Mouse (Mus musculus) embryonic facial prominence, embryonic 10.5 days (tissue): ENCODE results near the gene Cfap44. TPM values are rescaled to one million over a fixed set of nuclear protein-coding genes. Genes with fewer than 3 reads are reported as not detected.
"Not testable (repeated sequence)": the region's sequence is repeated elsewhere in the genome, so short reads cannot be mapped to it uniquely, and the experiment has no call there.

Source experiments
- DNase-seq: peaks from one replicate; pipeline ENCODE4 v3.0.0-alpha.2; 2017; ENCODE audit warnings: low spot score
- H3K27ac ChIP-seq: fragments of 300-500 bp; sonication (generic); replicated peaks from 2 replicates; pipeline ENCODE4 v1.5.1; 2016; ENCODE audit warnings: mild to moderate bottlenecking
- H3K27me3 ChIP-seq: fragments of 300-500 bp; sonication (generic); replicated peaks from 2 replicates; pipeline ENCODE4 v1.6.1; 2016; ENCODE audit warnings: low read depth, mild to moderate bottlenecking; ENCODE audit not compliant: poor library complexity, severe bottlenecking
- H3K36me3 ChIP-seq: fragments of 300-500 bp; sonication (generic); replicated peaks from 2 replicates; pipeline ENCODE4 v1.6.1; 2016; ENCODE audit warnings: mild to moderate bottlenecking, moderate library complexity
- H3K4me1 ChIP-seq: fragments of 300-500 bp; sonication (generic); 2 replicates; pipeline ENCODE4 v1.6.1; 2016
- H3K4me3 ChIP-seq: fragments of 300-500 bp; sonication (generic); 2 replicates; pipeline ENCODE4 v1.5.1; 2016; ENCODE audit warnings: mild to moderate bottlenecking, moderate library complexity
- H3K9me3 ChIP-seq: fragments of 300-500 bp; sonication (generic); 2 replicates; pipeline ENCODE4 v1.6.1; 2016; ENCODE audit warnings: mild to moderate bottlenecking
- WGBS: fragments of 180-500 bp; shearing (Covaris S2); methylation state at CpG from one replicate; pipeline ENCODE4 v1.1.7; 2016; 5-methylcytosine and 5-hydroxymethylcytosine counted together
- polyA plus RNA-seq: library from polyadenylated mRNA; unstranded; fragments of >200 nt; fragmentation: Nextera tagmentation; extraction: Ambion mirVana; gene quantifications from 2 replicates; pipeline ENCODE4 v1.2.1, GENCODE M21; 2016

Gene Cfap44
- polyA plus RNA-seq, 1 experiment from 2014 or later: 0.76 TPM

DNA sequence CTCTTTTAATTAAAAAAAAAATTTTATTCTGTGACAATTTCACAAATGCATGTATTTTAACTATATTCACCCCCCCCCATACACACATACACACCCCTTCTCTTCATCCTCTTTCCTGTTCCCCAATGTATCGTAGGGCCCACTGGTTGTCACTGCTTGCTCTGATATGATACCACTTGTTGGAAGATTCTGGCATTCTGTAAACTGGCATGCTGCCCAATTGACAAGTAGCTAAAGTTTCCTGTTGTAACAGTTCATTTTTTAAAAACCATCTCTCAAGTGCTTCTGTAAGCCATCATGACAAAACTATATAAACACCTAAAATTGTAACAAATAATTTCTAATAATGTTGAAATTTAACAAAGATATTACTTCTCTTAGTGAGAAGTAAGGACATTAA is 10.3 kb upstream of the Cfap44 start:
- Histone ChIP-seq H3K36me3 (peaks cover 43% of the 10 kb centered on the region), H3K27ac (no peak overlapping the region), H3K4me1 (peaks cover 21% of the 10 kb centered on the region), H3K27me3 (no peaks in the 10 kb centered on the region), H3K4me3 (no peak overlapping the region), H3K9me3 (no peaks in the 10 kb centered on the region)
- DNase-seq: no peak
- WGBS: 91% methylated on average over 1 of the region's 1 CpGs

DNA sequence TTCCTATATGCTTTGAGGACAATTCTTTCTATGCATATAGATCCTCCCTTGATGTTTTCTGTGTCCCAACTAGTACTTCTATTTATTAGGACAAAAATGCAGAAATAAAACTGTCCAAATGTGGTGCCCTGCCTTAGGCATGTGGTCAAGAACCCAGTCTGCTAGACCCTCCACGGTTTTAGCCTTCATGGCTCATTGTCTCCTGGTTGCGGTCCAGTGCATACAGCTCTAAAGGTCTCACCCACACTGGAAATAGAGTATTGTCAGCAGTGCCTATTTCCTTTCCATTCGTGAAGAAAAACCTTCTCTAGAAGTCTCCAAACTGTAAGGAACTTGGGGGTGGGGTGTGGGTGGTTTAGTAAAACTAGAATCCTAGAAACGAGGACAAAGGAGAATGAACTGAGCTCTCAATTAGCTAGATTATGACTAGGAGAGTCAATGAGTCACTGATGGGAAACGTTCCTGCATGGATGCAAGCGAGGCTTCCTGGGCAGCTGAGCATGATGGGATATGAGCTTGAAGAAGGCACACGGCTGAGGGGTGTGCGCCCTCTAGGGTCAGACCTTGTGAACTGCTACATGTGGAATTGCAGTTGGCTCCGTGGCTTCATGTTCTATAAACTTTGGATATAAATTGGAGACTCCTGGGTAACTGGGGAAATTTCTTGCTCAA is 2.6 kb upstream of the Cfap44 start:
- H3K9me3 ChIP-seq: no peaks in the 10 kb centered on the region
- no peak overlapping the region for H3K4me3 ChIP-seq
- peak; percentile 63 for DNase-seq
- no peak overlapping the region for H3K27ac ChIP-seq
- H3K27me3 ChIP-seq: no peaks in the 10 kb centered on the region
- 40% methylated on average over 9 of the region's 9 CpGs for WGBS
- H3K36me3 ChIP-seq: peaks cover 34% of the 10 kb centered on the region
- peaks cover 14% of the 10 kb centered on the region for H3K4me1 ChIP-seq

DNA sequence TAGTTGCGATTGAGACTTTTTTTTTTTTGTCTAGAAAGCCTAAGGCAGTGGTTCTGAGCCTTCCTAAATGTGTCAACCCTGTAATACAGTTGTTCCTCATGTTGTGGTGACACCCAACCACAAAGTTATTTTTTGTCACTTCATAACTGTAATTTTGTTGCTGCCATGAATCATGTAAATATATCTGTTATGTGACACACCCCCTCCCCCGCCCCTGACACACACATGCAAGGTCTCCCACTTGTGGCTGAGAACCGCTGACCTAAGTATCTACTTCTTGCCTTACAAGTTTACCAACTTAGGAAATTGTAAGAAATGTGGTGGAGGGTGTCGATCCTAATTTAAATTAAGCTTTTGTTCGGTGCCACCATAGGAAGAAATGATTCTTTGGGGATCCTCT is 10.3 kb downstream of the Cfap44 start:
- 94% methylated on average over 5 of the region's 5 CpGs for WGBS
- DNase-seq: no peak
- Histone ChIP-seq H3K4me1 (no peaks in the 10 kb centered on the region), H3K27me3 (no peaks in the 10 kb centered on the region), H3K4me3 (no peak overlapping the region), H3K9me3 (no peaks in the 10 kb centered on the region), H3K27ac (no peak overlapping the region), H3K36me3 (no peaks in the 10 kb centered on the region)

DNA sequence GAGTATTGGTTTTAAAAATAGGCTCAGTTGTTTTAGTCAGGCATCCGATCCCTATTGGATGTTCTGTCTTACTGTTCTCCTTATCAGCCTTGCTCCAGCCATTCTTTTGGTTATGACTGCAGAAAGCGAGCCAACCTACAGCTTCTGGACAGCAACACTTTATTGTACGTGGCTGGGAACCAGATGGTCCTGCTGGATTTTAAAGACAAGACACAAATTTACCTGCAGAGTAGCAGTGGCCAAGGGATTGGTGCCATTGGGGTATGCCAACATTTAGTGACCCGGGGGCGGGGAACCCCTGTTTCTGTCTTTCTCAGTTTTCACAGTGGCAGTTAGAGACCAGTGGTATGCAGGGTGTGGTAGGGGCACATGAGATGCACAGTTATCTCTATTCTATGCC is 12.6 kb downstream of the Cfap44 start:
- no peaks in the 10 kb centered on the region for H3K27me3 ChIP-seq
- H3K27ac ChIP-seq: no peak overlapping the region
- no peaks in the 10 kb centered on the region for H3K4me1 ChIP-seq
- DNase-seq: no peak
- H3K4me3 ChIP-seq: no peak overlapping the region
- no peaks in the 10 kb centered on the region for H3K36me3 ChIP-seq
- no peaks in the 10 kb centered on the region for H3K9me3 ChIP-seq
- 92% methylated on average over 5 of the region's 5 CpGs for WGBS

DNA sequence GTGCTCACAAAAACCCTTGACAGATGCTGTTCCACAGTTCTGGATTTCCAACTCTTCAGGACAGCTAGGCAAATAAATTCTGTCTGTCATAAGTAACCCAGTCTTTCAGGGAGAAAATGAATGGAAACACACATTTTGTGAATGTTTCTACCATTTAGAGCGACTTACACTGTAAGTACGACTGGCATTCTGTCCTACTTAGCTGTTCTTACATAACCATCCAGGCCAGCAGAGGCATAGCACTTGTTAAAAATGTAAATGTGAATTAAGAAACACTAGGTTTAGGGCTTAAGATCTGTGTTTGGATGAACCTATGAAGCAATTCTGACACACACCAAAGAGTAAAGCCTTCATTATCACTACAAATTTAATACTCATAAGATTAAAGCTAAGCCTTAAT is 13.7 kb downstream of the Cfap44 start:
- WGBS: 91% methylated on average over 2 of the region's 2 CpGs
- Histone ChIP-seq H3K27me3 (no peaks in the 10 kb centered on the region), H3K4me1 (no peaks in the 10 kb centered on the region), H3K4me3 (no peak overlapping the region), H3K9me3 (no peaks in the 10 kb centered on the region), H3K36me3 (no peaks in the 10 kb centered on the region), H3K27ac (no peak overlapping the region)
- DNase-seq: no peak

DNA sequence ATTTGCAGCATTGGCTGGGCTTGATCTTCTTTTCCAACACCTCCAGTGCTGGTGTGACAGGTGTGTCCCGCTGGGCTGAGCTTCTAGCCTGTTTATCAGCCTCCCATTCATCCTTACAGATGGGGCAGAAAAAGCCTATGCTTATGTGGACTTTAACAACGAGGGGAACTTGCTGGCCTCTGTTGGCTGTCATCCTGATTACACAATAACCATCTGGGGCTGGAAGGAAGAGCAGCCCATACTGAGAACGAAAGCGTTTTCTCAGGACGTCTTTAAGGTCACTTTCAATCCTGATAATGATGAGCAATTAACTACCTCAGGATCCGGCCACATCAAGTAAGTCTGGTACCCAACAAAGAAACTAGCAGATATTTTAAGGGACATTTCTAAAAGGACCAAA is 15.6 kb downstream of the Cfap44 start:
- Histone ChIP-seq H3K27me3 (no peaks in the 10 kb centered on the region), H3K36me3 (no peaks in the 10 kb centered on the region), H3K4me3 (no peak overlapping the region), H3K9me3 (no peaks in the 10 kb centered on the region), H3K27ac (no peak overlapping the region), H3K4me1 (no peaks in the 10 kb centered on the region)
- no peak for DNase-seq
- WGBS: 64% methylated on average over 6 of the region's 6 CpGs

DNA sequence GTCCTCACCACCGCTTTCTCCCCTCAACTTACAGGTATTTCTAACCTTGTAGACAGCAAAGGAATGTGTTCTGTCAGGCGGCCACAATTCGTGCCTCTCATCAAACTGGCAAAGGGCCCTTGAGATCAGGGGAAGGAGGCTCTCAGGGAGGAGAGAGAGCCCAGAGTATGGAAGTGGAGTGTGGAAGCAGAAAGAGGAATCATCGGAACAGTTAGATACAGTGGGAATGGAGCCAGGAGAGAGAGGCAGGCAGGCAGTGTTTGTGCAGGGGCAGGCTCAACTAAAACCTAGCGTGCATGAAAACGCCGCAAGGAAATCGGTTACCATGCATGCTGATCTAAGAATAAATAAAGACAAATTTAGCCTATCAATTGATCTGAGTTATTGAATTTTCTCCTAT is 23.0 kb downstream of the Cfap44 start:
- H3K4me1 ChIP-seq: no peaks in the 10 kb centered on the region
- no peaks in the 10 kb centered on the region for H3K36me3 ChIP-seq
- no peaks in the 10 kb centered on the region for H3K27me3 ChIP-seq
- H3K4me3 ChIP-seq: no peak overlapping the region
- H3K27ac ChIP-seq: no peak overlapping the region
- WGBS: 81% methylated on average over 8 of the region's 8 CpGs
- DNase-seq: no peak
- no peaks in the 10 kb centered on the region for H3K9me3 ChIP-seq

DNA sequence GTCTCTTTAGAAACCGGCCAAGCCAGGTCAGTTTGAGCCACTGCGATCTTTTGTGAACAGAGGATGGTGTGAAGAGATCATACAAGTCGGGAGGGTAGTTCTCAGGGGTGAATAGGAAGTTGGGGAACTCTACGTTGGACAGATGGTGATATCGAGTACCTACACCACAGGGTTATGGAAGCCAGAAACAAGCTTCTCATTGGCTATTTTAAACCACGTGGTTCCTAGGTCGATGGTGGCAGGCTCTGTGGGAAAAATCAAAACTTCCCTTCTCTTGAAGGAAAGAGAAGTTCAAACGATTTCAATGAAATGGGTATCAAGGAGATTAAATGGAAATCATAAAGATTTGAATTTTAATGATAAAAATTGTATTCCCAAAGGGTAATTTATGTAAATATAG is 27.1 kb downstream of the Cfap44 start:
- no peak overlapping the region for H3K4me3 ChIP-seq
- DNase-seq: no peak
- no peaks in the 10 kb centered on the region for H3K4me1 ChIP-seq
- H3K27me3 ChIP-seq: no peaks in the 10 kb centered on the region
- no peaks in the 10 kb centered on the region for H3K9me3 ChIP-seq
- 86% methylated on average over 8 of the region's 8 CpGs for WGBS
- H3K27ac ChIP-seq: no peak overlapping the region
- no peaks in the 10 kb centered on the region for H3K36me3 ChIP-seq

DNA sequence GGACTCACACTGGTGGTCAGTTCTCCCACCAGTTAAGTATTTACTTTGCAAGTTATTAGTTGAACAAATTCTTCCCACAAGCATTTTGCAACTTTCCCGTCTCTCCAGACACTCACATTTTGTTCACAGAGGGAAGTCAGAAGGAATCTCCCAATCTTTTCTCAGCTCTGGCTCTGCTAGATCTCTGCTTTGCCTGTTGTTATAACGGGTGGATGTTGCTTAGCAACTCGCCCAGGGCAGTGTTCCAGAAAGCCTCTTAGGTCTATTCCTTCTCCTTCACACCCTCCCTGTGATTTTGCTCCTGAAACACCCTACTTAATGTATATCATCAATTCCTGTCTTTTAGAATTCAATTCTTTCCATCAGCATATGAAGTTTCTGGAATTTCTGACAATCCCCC is 28.9 kb downstream of the Cfap44 start:
- 69% methylated on average over 3 of the region's 3 CpGs for WGBS
- Histone ChIP-seq H3K27ac (no peak overlapping the region), H3K4me3 (no peak overlapping the region), H3K4me1 (no peaks in the 10 kb centered on the region), H3K36me3 (no peaks in the 10 kb centered on the region), H3K27me3 (no peaks in the 10 kb centered on the region), H3K9me3 (no peaks in the 10 kb centered on the region)
- no peak for DNase-seq

DNA sequence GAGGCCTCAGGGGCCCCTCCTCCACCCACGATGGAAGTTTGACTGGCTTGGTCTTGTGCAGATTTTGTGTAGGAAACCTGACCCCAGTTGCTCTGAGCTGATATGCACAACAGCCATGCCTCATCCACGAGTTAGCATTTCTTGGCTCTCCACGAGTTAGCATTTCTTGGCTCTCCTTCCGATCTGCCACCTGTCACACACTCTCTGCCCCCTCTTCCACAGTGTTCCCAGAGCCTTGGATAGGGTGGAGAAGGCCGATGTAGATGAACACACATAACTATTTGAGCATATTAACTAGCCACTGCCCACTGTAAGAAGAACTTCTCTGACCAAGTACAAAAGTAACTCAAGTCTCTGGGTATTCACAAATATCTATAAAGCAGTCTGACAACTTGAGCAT is 33.9 kb downstream of the Cfap44 start:
- no peak overlapping the region for H3K4me3 ChIP-seq
- no peaks in the 10 kb centered on the region for H3K4me1 ChIP-seq
- no peaks in the 10 kb centered on the region for H3K36me3 ChIP-seq
- DNase-seq: no peak
- no peaks in the 10 kb centered on the region for H3K27me3 ChIP-seq
- 79% methylated on average over 5 of the region's 5 CpGs for WGBS
- H3K27ac ChIP-seq: no peak overlapping the region
- no peaks in the 10 kb centered on the region for H3K9me3 ChIP-seq

DNA sequence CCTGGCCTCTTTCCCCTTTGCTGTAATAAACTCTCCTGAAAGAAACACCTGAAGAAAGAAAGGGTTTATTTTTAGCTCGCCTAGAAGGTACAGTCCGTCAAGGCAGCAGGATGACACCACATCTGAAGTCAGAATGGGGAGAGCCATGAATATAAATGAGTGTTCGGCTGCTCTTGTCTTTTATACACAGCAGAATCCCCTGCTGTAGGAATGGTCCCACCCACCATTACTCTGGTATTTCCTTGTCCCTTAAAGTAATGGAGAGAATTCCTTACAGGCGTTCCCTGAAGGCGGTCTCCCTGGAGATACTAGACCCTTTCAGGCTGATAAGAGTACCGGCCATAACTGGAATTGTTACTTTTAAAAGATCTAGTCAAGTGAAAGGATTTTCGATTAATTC is 35.4 kb downstream of the Cfap44 start:
- Histone ChIP-seq H3K4me3 (no peak overlapping the region), H3K36me3 (no peaks in the 10 kb centered on the region), H3K27me3 (no peaks in the 10 kb centered on the region), H3K9me3 (no peaks in the 10 kb centered on the region), H3K4me1 (no peaks in the 10 kb centered on the region), H3K27ac (no peak overlapping the region)
- no peak for DNase-seq
- 69% methylated on average over 7 of the region's 7 CpGs for WGBS

DNA sequence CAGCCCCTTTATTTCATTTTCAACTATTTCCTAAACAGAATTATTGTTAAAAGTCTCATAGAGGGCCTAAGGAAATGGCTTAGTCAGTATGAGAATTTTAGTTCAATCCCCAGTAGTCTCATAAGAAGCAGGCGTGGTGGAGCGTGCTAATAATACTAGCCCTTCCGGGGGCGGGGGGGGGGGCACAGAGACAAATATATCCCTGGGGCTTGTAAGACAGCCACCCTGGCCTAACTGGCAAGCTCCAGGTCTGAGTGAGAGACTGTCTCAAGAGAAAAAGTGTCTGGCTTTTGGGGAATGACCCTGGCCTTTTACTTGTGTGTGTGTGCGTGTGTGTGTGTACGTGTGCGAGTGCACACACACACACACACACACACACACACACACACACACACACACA is 40.3 kb downstream of the Cfap44 start:
- 91% methylated on average over 7 of the region's 7 CpGs for WGBS
- Histone ChIP-seq H3K4me3 (no peak overlapping the region), H3K9me3 (no peaks in the 10 kb centered on the region), H3K36me3 (no peaks in the 10 kb centered on the region), H3K4me1 (no peaks in the 10 kb centered on the region), H3K27me3 (no peaks in the 10 kb centered on the region), H3K27ac (no peak overlapping the region)
- no peak for DNase-seq

DNA sequence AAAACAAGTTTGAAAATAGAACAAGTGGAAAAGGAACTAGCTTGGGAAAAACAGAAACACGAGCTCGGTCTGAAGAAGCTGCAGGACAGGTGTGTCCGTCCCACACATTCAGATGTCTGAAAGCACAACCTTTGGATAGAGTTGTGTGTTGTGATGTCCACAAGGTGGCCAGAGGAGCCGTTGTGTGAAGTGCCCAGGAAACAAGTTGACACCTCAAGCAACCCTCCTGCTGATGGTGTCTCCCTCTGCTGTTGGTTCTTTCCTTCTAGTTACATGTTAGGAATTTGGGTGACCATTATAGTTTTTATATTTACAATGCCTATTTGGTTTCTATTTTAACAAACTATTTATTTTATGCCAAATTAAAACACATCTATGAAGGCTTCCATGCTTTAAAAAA is 40.9 kb downstream of the Cfap44 start:
- 76% methylated on average over 4 of the region's 4 CpGs for WGBS
- no peak overlapping the region for H3K27ac ChIP-seq
- H3K9me3 ChIP-seq: no peaks in the 10 kb centered on the region
- no peaks in the 10 kb centered on the region for H3K4me1 ChIP-seq
- no peak overlapping the region for H3K4me3 ChIP-seq
- H3K36me3 ChIP-seq: no peaks in the 10 kb centered on the region
- DNase-seq: no peak
- H3K27me3 ChIP-seq: no peaks in the 10 kb centered on the region

DNA sequence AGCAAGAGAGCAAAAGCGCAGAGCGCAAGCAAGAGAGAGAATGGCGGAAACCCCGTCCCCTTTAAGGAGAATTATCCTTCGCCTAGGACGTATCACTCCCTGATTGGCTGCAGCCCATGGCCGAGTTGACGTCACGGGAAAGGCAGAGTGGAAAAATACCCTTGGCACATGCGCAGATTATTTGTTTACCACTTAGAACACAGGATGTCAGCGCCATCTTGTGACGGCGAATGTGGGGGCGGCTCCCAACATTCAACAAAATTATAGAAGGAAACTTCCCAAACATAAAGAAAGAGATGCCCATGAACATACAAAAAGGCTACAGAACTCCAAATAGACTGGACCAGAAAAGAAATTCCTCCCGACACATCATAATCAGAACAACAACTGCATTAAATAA is 47.3 kb downstream of the Cfap44 start:
- not testable (repeated sequence) for H3K27ac ChIP-seq
- WGBS: 93% methylated on average over 15 of the region's 15 CpGs

More for the DNA sequence above, 47.3 kb downstream of the Cfap44 start:
- H3K4me1 ChIP-seq, H3K4me3 ChIP-seq, H3K36me3 ChIP-seq, DNase-seq, H3K27me3 ChIP-seq, H3K9me3 ChIP-seq: not testable (repeated sequence)
